Mouse (Mus musculus) heart, embryonic 16.5 days (tissue): ENCODE measurements around the gene Ugt1a6a. TPM values are rescaled to one million over a fixed set of nuclear protein-coding genes. Genes with fewer than 3 reads are reported as not detected.

Experiments
- ATAC-seq: fragments of 200-750 bp; cut with Nextera tagmentation; replicated peaks from 2 replicates; pipeline ENCODE4 v1.8.0; 2017; ENCODE audit warnings: moderate number of reproducible peaks; ENCODE audit not compliant: insufficient read depth, low FRiP score; ENCODE audit errors: extremely low read depth
- H3K27ac ChIP-seq: fragments of 300-500 bp; sonication (generic); 2 replicates; pipeline ENCODE4 v1.5.1; 2014; ENCODE audit warnings: mild to moderate bottlenecking, low read length, control low read depth, moderate library complexity
- H3K27me3 ChIP-seq: fragments of 300-500 bp; sonication (generic); 2 replicates; pipeline ENCODE4 v1.6.1; 2014; ENCODE audit warnings: low read length, mixed read lengths; ENCODE audit not compliant: control insufficient read depth, insufficient read depth
- H3K36me3 ChIP-seq: fragments of 300-500 bp; sonication (generic); 2 replicates; pipeline ENCODE4 v1.6.1; 2014; ENCODE audit not compliant: control insufficient read depth, insufficient read depth
- H3K4me1 ChIP-seq: fragments of 300-500 bp; sonication (generic); 2 replicates; pipeline ENCODE4 v1.6.1; 2014; ENCODE audit warnings: low read length, mixed read lengths; ENCODE audit not compliant: control insufficient read depth, insufficient read depth
- H3K4me2 ChIP-seq: fragments of 300-500 bp; sonication (generic); 2 replicates; pipeline ENCODE4 v1.6.1; 2014; ENCODE audit warnings: low read depth, mild to moderate bottlenecking, control low read depth, low read length
- H3K4me3 ChIP-seq: fragments of 300-500 bp; sonication (generic); 2 replicates; pipeline ENCODE4 v1.5.1; 2014; ENCODE audit warnings: mild to moderate bottlenecking, control low read depth, low read length
- H3K9ac ChIP-seq: fragments of 300-500 bp; sonication (generic); 2 replicates; pipeline ENCODE4 v1.6.1; 2014; ENCODE audit warnings: low read length, control low read depth
- H3K9me3 ChIP-seq: fragments of 300-500 bp; sonication (generic); replicated peaks from 2 replicates; pipeline ENCODE4 v1.6.1; 2016; ENCODE audit warnings: low read length; ENCODE audit not compliant: control insufficient read depth
- WGBS: fragments of 180-500 bp; shearing (Covaris S2); extraction: QIAGEN DNeasy Blood & Tissue Kit; methylation state at CpG from one replicate; pipeline ENCODE4 v1.1.7; 2014; 5-methylcytosine and 5-hydroxymethylcytosine counted together
- polyA plus RNA-seq: library from polyadenylated mRNA; unstranded; fragments of >200 nt; fragmentation: Nextera tagmentation; extraction: Ambion mirVana; gene quantifications from 2 replicates; pipeline ENCODE4 v1.2.1, GENCODE M21; 2015

Gene Ugt1a6a
- polyA plus RNA-seq, 1 experiment from 2014 or later = 0.83 TPM

DNA sequence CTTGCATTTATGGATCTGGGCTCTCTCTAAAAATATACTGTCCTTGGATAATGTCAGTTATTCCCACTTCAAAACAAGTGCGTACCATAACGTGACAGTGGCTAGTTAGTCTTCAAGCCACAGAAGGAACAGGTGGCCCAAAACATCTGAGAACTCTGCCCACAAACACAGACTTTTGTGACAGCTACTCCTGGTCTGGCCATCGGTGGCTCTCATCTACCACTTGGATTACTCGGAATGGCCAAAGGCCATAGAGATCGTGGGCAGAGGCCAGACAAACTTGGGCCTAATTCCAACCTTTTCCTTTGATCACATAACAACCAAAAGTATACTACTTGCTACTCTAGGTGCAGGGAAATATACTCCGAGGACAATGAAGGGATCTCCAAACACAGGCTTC lies 133.5 kb downstream of the Ugt1a6a start:
- H3K27me3 ChIP-seq = no peaks in the 10 kb centered on the region
- H3K27ac ChIP-seq = no peak overlapping the region
- ATAC-seq = no peak
- no peaks in the 10 kb centered on the region for H3K9me3 ChIP-seq
- H3K4me2 ChIP-seq = no peak overlapping the region
- H3K4me3 ChIP-seq = no peak overlapping the region
- 84% methylated on average over 6 of the region's 6 CpGs for WGBS
- no peak overlapping the region for H3K9ac ChIP-seq
- peaks cover 86% of the 10 kb centered on the region for H3K36me3 ChIP-seq
- no peaks in the 10 kb centered on the region for H3K4me1 ChIP-seq

Other genes starting within 250 kb of the Ugt1a6a start
- 26.9 and 29.9 TPM in 2 replicates for gene Usp40, start 126.3 kb upstream of the Ugt1a6a start, polyA plus RNA-seq
- gene Ugt1a10, start 79.4 kb upstream of the Ugt1a6a start, polyA plus RNA-seq = not detected in 2 replicates
- gene Ugt1a9, start 64.0 kb upstream of the Ugt1a6a start, polyA plus RNA-seq = not detected in 2 replicates
- not detected in 2 replicates for gene Ugt1a8, start 47.0 kb upstream of the Ugt1a6a start, polyA plus RNA-seq
- 1.1 and 2.3 TPM in 2 replicates for gene Ugt1a7c, start 39.7 kb upstream of the Ugt1a6a start, polyA plus RNA-seq
- 0.11 and 0.29 TPM in 2 replicates for gene Ugt1a6b, start 31.6 kb upstream of the Ugt1a6a start, polyA plus RNA-seq
- not detected in 2 replicates for gene Ugt1a5, start 31.2 kb downstream of the Ugt1a6a start, polyA plus RNA-seq
- not detected in 2 replicates for gene Ugt1a2, start 65.8 kb downstream of the Ugt1a6a start, polyA plus RNA-seq
- 2.8 and 3.1 TPM in 2 replicates for gene Dnajb3, start 71.0 kb downstream of the Ugt1a6a start, polyA plus RNA-seq
- 0.14 TPM in 1 of 2 replicates, not detected in the other for gene Ugt1a1, start 77.2 kb downstream of the Ugt1a6a start, polyA plus RNA-seq
- 0.60 and 0.85 TPM in 2 replicates for gene Mroh2a, start 92.2 kb downstream of the Ugt1a6a start, polyA plus RNA-seq
- gene Hjurp, start 142.8 kb downstream of the Ugt1a6a start, polyA plus RNA-seq = 108 and 117 TPM in 2 replicates
- gene Trpm8, start 142.9 kb downstream of the Ugt1a6a start, polyA plus RNA-seq = not detected in 2 replicates